Mouse (Mus musculus) left cerebral cortex, postnatal 4 days (tissue): ENCODE results near the gene Nostrin. TPM values are rescaled to one million over a fixed set of nuclear protein-coding genes. Genes with fewer than 3 reads are reported as not detected.

Source experiments
- DNase-seq: peaks from one replicate; pipeline ENCODE4 v3.0.0-alpha.2; 2022
- intact Hi-C: fragments of 180-260 bp; cut with DNase I; formaldehyde crosslinking; loops from one replicate; pipeline ENCODE4 v1.15.1; 2025
- total RNA-seq, 2 experiments: library from RNA; stranded (reverse); gene quantifications; 2 replicates each; pipeline ENCODE4 v1.2.3; 2021

The Nostrin gene
- total RNA-seq, 2 experiments from 2014 or later, result 2.8 to 3.6 TPM

DNA sequence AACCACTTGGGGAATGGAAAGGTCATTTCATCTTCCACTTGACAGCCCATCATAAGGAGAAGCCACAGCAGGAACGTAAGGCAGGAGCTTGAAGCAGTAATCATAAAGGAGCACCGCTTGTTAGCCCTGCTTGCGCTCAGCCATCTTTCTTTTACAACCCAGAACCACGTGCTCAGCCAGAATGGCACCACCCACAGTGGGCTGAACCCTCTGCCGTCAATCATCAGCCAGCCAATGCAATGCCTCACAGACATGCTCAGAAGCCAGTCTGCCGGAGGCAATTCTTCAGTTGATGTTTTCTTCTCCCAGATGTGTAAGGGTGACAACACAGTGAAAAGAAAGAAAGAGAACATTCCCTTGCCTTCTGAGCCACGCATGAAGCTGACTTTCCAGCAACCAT, 7.3 kb upstream of the Nostrin start:
- no peak for DNase-seq
- intact Hi-C loops, result no loop called here

DNA sequence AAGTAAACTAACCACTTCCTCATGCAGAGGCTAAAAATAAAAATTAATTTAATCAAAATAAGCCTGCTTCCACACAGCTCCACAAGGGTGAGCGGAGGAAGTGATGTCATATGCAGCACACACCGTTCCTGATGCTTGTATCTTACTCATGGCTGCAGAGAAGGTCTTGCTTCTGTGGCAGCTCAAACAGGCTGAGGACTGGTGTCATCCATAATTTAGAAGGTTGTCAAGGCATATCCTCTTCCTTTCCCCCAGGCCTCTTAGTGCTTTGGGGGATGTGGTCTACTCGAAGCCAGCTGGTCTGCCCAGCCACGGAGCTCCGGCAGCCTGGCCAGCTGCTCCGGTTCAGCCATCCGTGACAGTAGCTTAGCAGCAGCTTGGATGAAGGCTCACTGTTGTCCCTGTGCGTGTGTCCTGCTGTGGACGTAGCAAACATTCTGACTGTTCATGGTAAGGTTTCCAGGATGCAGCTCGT, 6.6 kb upstream of the Nostrin start:
- intact Hi-C loops, result no loop called here
- DNase-seq, result peak; percentile 75

DNA sequence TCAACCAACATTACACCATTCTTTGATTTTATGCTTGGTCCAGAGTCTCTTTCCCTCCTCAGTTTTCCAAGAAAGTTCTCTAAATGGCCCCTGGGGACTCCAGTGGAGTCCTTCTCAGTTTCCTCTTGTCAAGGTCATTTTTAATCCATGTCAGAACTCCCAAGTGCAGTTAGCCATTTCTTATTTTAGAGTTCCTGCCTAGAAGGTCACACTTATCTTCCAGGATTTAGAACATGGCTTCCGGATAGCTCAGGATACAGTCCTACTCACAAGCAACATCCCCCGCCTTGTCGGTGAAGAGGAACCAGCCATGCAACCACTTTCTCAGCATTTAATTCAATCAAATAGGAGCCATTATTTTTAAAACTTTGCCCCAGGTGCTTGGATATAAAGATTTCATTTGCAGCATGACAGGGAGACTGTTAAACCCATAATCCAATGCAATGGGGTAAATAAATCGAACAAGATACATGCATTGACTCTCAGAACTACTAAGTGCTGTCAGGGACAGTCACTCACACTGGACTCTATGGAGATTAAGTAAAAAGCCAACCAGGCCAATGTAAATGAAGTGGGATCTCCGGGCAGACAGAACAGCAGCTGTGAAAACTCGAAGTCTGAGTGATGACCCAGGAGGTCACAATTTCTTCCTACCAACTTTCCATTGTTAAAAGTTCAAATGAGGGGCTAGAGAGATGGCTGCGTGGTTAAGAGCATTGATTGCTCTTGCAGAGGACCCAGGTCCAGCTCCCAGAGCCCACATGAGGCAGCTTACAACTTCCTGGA, 6.0 kb upstream of the Nostrin start:
- no peak for DNase-seq
- intact Hi-C loops, result no loop called here

DNA sequence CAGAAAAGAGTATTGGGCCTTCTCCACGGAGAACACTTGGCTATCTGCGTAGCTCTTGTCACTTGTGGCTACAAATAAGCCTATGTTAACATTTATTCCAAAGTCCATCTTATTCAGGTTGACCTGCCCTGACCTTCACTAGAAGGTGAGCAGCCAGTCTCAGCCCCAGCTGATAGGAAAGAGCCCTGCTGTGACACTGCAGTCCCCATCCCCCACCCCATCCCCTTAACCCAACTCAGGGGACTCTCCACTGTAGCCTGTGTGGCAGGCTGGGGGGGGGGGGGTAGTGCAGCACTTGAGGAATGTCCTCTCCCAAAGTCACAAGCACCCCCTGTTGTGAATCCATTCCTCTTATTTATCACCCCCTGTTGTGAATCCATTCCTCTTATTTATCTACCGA, 3.6 kb upstream of the Nostrin start:
- DNase-seq, result no peak
- intact Hi-C loops, result no loop called here

DNA sequence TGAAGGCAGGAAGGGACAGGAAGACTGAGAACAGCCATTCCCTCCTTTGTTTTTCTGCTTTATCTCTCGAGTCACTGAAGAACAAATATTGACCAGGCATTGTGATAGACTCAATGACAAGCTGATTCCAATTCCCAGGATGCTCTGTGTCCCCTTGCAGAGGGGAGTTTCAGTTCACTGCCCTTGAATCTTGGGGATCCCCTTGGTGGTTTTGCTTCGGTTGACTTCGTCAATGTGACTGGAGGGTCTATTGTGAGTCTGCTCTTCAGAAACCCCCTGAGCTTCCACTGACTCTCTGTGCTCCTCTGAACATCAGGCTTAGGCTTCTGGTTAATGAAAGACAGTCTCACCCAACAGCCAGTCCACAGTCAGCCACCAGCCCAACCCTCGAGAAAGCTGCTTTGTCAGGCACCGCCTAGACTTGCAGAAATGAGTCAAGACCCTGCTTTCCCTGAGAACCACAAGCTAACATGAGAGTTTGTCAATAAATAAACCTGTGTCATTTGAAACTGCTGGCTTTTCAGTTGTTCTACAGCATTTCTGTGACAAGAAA, 3.0 kb upstream of the Nostrin start:
- intact Hi-C loops, result no loop called here

DNA sequence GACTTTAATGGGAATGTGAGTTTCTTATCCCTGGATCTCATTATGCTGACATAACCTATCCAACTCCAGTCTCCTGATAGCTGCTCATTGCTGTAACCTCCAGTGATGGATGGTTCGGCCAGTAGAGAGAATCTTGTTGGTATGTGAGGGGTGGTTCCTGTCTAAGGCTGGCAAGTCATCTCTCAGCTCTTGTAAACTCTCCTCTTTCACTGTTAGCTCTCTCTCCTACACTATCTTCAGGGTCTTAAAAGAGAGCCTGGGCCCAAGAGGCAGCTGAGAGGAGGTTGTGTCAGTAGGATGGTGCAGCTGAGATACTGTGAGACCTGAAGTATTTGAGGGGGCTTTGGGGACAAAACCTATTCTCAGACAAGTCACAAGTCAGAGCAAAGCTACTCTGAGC, 1.4 kb upstream of the Nostrin start:
- no peak for DNase-seq
- intact Hi-C loops, result no loop called here

More for the DNA sequence above, 3.0 kb upstream of the Nostrin start:
- no peak for DNase-seq

DNA sequence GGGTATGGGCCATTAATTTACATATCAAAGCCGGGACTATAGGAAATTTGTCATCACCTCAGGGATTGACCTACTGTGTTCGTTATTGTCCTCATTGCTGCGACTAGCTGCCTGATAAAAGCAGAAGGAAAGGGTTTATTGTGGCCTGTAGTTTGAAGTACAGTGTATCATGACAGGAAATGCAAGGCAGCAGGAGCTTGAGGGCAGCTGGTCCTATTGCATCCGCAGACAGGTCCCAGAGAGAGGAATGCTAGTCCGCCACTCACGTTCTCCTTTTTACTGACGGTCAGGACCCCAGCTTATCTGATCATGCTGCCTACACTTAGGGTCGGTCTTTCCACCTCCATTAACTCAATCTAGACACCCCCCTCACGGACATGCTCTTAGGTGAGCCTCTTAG, 663 bp upstream of the Nostrin start:
- intact Hi-C loops, result no loop called here
- no peak for DNase-seq

DNA sequence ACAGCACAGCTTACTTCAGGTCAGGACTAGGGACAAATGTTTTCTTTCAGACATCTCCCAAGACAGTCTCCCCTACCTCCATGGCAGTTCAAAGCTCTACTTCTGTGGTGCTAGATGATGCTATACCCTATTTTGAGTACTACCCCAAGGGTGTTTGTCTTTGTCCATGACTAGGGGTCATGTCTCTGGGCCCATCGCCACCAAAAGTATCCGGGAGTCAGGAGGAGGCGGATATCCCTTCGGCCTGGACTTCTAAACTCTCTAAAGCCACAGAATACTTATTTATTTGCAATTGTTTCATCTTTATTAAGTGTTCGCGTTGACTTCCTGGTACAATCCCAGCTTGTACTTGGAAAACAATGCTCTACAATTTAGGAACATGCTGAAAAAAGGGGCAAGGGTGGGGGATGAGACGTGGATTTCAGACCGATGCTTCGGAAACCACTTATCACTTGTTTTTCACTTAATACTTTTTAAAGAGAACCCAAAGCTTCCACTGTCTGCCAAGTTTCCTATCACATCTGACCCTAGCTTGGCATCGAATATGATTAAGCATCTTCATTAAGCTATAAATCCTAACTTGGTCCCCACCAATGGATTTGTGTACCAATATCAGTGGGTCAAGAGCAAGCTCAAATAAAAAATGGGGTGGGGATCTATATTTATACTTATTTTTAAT, 1.9 kb downstream of the Nostrin start:
- intact Hi-C loops, result no loop called here
- DNase-seq, result no peak

DNA sequence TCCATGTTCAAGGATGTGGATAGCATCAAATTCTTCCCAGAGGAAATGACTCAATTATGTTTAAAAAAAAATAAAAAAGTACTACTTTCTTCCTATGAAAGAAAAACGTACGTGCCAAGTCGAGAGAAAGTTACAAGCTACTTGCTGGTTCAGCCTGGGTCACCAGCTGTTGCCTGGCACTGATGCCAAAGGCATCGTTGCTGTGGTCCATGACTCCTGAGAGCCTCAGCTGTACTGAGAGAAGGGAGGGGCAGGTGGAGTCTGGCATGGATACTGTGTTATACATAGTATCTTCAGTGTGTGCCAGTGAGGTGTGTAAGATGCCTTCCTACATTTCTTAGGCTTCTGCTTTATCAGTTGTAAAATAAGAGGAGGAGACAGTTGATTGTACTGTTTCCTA, 3.2 kb downstream of the Nostrin start:
- intact Hi-C loops, result no loop called here
- DNase-seq, result peak; percentile 24

DNA sequence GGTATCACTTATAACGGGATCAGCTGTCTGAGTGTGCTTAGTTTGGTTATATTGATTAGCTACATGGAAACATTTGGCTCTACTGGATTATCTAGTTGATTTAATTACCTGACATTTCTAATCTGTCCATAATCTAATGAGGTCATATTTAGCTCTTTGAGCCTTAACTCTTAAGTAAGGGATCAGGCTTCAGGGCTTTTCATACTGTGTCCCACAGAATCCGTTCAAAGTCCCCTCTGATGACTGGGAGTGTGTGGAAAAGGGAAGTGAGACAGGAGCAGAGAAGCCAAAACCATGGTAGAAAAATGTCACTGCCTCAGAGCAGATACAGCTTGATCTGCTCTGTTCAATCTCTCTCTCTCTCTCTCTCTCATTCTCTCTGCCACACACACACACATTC, 4.6 kb downstream of the Nostrin start:
- DNase-seq, result no peak
- intact Hi-C loops, result no loop called here

DNA sequence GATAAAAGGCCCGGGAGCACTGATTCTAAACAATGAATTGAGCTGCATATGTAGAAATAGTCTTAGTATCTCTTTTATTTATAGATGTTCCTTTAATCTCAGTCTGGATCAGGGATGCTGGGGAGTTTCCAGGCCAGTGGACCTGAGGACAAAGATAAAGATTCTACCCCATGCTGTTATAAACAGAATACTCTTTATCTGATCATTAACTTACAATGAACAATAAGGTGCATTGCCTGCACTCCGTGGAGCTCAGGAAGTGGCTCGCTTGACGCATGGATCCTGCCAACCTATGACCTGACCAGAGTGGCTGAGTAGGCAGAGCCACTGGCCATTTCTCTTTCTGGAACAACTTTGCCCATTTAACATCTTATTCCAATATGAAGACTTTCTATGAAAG, 5.2 kb downstream of the Nostrin start:
- DNase-seq, result no peak
- intact Hi-C loops, result no loop called here

DNA sequence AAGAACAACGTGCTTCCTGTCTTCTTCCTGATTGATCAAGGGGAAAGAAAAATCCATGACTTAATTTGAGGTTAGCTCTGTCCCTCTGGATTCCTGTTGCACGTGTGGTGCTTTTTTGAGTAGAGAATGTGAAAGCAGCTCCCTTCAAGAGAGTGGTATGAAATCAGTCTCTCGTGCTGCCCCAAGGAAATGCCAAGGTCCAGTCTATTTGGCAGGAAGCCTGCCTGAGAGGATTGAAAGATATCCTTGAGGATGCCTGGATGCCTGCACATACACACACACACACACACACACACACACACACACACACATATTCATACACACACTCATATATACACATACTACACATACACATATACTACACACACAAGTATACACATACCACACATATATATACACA, 13.1 kb downstream of the Nostrin start:
- intact Hi-C loops, result no loop called here
- DNase-seq, result no peak

DNA sequence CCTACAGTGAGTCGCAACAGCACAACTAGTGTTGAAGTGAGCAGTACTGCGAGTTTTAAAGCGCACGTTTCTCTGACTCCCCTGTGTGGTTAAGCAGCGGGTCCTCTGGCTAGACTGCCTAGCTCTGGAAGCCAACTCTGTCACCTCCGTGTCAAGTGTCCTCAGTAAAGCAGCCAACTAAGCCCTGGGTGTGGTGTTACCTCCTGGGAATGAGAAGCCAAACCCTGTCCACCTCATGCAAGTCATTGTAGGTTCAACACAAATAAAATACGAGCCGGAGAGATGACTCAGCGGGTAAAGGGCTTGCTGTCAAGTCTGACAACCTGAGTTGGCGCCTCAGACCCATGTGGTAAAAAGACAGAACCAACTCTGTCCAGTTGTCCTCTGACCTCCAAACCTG, 13.6 kb downstream of the Nostrin start:
- intact Hi-C loops, result no loop called here
- DNase-seq, result no peak

DNA sequence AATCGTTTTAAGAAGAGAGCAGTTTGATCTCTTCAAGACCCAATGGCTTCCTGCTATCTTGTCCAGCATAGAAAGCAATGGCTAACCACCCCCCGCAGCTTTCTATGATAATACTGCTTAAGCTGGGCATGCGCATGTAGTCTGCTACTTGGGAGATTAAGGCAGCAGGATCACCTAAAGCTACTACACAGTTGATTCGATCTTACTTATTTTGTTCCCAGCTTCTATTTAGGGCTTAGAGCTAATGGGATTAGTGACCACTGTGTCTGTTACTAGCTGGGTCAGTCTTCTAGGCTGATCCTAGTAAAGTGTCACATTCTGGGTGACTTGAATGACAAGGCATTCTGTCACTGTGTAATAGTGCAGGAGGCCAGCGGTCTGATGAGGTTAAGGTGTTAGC, 15.2 kb downstream of the Nostrin start:
- no peak for DNase-seq
- intact Hi-C loops, result no loop called here

DNA sequence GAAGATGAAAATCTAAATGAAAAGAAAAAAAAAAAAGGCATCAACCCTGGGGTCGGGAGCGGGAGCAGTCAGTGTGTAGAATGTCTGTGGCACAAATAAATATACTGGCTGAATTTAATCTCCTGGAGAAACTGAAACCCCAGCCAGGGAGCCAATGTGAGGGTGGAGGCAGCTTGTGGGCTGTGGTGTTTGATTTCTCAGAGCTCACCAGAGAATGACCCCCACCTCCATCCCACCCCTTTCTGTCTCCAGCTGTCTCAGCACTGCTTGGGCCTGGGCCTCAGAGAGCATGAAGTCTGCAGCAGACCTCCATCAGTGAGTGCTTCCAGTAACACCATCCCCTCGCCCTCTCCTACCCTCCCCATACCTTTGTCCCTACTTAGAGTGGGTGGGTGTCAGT, 20.3 kb downstream of the Nostrin start:
- intact Hi-C loops, result no loop called here
- no peak for DNase-seq

DNA sequence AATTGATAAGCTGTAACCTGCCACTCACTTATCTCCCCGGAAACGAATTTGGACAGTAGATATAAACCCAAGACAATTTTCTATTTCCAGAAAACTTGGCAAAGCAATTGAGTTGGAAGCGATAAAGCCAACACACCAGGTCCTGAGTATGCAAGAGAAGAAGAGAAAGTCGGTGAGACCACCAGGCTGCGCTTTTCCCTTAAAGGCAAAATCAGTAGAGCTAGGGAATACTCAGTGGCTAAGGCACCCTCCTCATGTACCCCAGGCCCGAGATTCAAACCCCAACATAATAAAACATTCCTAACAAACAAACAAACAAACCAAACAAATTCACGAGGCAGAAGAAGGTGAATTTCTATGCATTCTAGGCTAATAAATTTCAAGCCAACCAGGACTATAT, 20.7 kb downstream of the Nostrin start:
- no peak for DNase-seq
- intact Hi-C loops, result no loop called here

DNA sequence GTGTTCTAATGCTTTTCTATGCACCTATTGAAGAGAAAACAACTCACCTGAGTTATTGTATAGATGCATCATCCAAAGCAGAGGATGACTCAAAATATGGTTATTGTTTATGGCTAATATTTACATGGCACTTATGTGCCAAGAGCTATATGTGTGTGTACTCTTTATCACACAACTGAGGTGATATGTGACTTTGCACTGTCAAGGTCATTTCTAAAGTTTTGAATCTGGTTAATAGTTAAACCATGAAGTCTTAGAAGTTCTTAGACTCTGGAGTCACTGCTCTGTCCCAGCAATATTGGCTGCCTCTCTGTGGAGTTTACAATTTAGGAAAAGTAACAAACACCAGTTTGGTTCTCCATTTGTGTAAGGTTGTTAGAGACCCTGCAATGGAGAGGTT, 23.3 kb downstream of the Nostrin start:
- no peak for DNase-seq
- intact Hi-C loops, result no loop called here

DNA sequence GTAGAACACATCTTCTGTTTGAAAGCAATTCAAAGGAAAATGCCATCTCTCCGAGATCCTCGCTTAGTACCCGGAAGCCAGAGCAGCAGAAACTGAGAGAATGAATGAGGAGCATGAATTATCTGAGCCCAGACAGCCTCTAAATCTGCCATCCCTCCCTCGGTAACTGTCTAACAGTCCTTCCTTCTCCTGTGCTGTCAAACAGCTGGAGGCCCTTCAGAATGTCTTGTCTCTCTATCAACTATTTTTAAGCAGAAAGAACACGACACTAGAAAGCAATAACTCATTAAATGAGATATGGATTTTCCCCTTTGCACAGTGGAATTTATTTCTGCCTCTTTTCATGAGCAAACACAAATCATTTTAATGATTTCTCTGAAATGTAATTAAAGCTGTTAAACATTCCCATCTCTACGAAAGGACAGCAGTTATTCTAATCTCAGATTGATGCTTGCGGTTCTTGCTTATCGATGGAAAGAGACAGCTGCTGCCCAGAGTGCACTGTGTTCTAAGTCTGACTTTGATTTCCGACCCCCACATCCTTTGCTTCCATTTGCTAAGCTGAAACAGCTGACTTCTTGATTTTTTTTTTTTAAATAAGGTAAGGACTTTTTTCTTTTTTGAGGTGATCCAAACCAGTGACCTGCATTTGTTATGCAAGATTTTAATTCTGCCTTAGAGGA, 34.9 kb downstream of the Nostrin start:
- intact Hi-C loops, result no loop called here
- no peak for DNase-seq

DNA sequence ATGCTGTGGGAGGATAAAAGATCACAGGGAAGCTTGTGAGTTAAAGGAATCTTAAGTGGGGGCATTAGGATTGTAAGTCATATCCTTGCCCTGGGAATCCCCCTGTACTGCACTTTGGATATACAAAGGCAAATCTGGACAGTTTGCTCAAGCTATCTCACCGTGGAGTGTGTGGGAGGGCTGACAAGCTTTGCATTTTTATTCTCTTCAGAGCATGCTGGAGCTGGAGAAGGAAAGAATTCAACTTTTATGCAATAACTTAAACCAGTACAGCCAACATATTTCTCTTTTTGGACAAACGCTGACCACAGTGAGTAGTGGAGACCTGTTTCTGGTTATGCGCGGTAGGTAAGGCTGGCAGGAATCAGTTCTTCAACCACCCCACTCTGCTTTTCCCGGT, 39.7 kb downstream of the Nostrin start:
- intact Hi-C loops, result no loop called here
- DNase-seq, result no peak

DNA sequence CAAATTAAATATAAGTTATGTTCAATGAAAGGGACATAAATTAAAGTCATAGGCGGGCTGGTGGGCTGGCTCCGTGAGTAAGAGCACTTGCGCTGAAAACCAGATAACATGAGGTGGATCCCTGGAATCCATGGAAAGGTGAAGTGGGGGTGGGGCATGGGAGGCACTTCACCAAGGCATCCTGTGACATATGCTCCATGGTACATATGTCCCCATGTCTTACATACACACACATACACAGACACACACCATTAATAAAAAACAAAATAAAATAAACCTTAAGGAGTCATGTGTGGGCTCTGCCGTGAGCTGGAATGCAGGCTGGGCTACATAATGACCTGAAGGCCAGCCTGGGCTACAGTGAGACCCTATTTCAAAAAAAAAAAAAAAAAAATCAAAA, 44.1 kb downstream of the Nostrin start:
- DNase-seq, result no peak
- intact Hi-C loops, result no loop called here

DNA sequence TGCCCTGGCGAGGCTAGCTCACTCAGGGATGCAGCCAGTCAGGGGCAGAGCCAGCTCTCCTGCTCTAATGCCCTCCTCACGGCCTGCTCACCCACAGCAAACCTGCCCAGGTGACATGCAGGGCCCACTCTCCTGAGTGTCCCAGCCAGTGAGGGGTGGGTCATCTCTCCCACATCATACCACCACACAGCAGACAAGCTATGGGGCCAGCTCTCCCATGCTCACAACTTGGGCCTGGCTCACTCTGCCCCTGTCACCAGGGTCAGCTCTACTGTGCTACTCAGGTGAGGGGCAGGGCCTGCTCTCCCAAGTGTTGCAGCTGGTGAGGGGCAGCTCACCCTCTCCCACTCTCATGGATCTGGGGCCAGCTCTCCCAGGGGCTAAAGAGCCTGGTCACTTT, 52.4 kb downstream of the Nostrin start:
- intact Hi-C loops, result no loop called here
- DNase-seq, result no peak

DNA sequence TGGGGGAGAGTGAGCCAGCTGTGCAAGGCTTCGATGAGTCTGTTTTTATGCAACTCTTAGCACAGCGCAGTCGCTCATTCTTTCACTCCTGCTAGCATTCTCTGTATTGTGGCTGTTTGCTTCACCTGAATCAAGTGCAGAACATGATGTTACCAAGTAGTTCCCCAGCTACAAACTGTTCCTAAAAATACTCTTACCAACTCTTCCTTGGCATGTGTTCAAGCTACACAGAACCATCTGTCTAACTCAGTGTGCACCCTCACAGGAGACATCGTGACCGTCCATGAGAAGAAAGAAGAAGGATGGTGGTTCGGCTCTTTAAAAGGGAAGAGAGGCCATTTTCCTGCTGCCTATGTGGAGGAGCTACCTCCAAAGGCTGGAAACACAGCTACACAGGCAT, 53.1 kb downstream of the Nostrin start:
- intact Hi-C loops, result no loop called here
- no peak for DNase-seq
